In the genomic region with DNA sequence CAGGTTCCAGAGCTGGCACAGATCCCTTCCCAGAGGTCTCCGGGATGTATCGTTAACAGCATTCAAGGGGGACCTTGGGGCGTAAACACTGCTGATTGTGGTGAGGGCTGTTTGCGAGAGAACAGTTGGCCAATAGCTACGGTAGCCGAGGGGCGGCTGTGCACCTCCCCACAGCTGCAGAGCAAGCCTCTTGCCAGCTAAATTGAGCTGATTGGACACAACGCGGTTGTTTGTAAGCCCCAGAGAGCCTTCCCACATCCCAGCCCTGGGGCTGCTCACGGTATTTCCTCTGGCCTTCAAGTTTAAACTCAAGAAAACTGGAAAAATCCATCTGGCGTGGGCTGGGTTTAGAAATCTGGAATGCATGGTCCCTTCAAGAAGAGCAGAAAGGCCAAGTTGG, we compare ENCODE assay signal across 10 mouse cellular contexts.
DNase-seq lines count a peak whose midpoint lies in the region; ATAC-seq lines count a peak whose summit lies in the region.
"Had no signal": no experiment of that assay in that cellular context is flagged by ENCODE, and none has a peak within 500 bp of the region (broad histone marks: within the 10 kb centered on the region; RNA-seq: fewer than 3 reads in every experiment).

No protein-coding gene starts in this region.

- no peaks in the 10 kb centered on the region for H3K4me1 ChIP-seq in midbrain, embryonic 10.5 days
- H3K4me1 ChIP-seq in midbrain, embryonic 13.5 days (replicated peaks), result no peaks in the 10 kb centered on the region
- H3K4me1 ChIP-seq in limb, embryonic 13.5 days, result peaks cover 25% of the 10 kb centered on the region
- H3K4me1 ChIP-seq in hindbrain, embryonic 10.5 days (replicated peaks), result no peaks in the 10 kb centered on the region

- no peaks in the 10 kb centered on the region for H3K36me3 ChIP-seq in midbrain, embryonic 10.5 days
- no peaks in the 10 kb centered on the region for H3K36me3 ChIP-seq in midbrain, embryonic 13.5 days
- H3K36me3 ChIP-seq in limb, embryonic 13.5 days, result no peaks in the 10 kb centered on the region
- no peaks in the 10 kb centered on the region for H3K36me3 ChIP-seq in hindbrain, embryonic 10.5 days

- peak; percentile 10 for DNase-seq in midbrain, embryonic 10.5 days (ENCODE audit: low spot score)
- peak; percentile 36 to 77 for DNase-seq in gastrocnemius, postnatal 4 days (ENCODE audit: low spot score in 2 of 2)
- peak; percentile 69 for DNase-seq in testis, postnatal 14 days (ENCODE audit: low spot score)
- DNase-seq in hindbrain, embryonic 10.5 days (ENCODE audit: low spot score), result no peak
- DNase-seq: thymus, adult 2 months had no signal

- H3K27me3 ChIP-seq in midbrain, embryonic 10.5 days (ENCODE audit: low read depth, poor library complexity, severe bottlenecking), result no peaks in the 10 kb centered on the region
- no peaks in the 10 kb centered on the region for H3K27me3 ChIP-seq in midbrain, embryonic 13.5 days
- no peaks in the 10 kb centered on the region for H3K27me3 ChIP-seq in limb, embryonic 13.5 days
- no peaks in the 10 kb centered on the region for H3K27me3 ChIP-seq in hindbrain, embryonic 10.5 days (ENCODE audit: insufficient read depth, poor library complexity, severe bottlenecking)

- no peak overlapping the region for H3K4me2 ChIP-seq in midbrain, embryonic 13.5 days (replicated peaks)
- H3K4me2 ChIP-seq in limb, embryonic 13.5 days (replicated peaks), result no peak overlapping the region

- no peaks in the 10 kb centered on the region for H3K9me3 ChIP-seq in midbrain, embryonic 10.5 days (replicated peaks)
- no peaks in the 10 kb centered on the region for H3K9me3 ChIP-seq in midbrain, embryonic 13.5 days
- H3K9me3 ChIP-seq in limb, embryonic 13.5 days, result no peaks in the 10 kb centered on the region
- no peaks in the 10 kb centered on the region for H3K9me3 ChIP-seq in hindbrain, embryonic 10.5 days

- no peak for ATAC-seq in midbrain, embryonic 13.5 days
- no peak for ATAC-seq in limb, embryonic 13.5 days (ENCODE audit: low FRiP score, low read depth)
- ATAC-seq in erythroblast, adult 5-6 weeks (replicated peaks; ENCODE audit: low FRiP score, poor library complexity, severe bottlenecking), result no peak

- H3K4me3 ChIP-seq in midbrain, embryonic 10.5 days, result no peak overlapping the region
- no peak overlapping the region for H3K4me3 ChIP-seq in midbrain, embryonic 13.5 days (replicated peaks)
- H3K4me3 ChIP-seq in limb, embryonic 13.5 days, result no peak overlapping the region
- no peak overlapping the region for H3K4me3 ChIP-seq in hindbrain, embryonic 10.5 days
- H3K4me3 ChIP-seq: left cerebral cortex, adult 2 months; megakaryocyte, embryonic 14.5 days had no signal

- 83% methylated on average over 11 of the region's 11 CpGs for WGBS in midbrain, embryonic 10.5 days
- WGBS in midbrain, embryonic 13.5 days, result 83% methylated on average over 11 of the region's 11 CpGs
- 38% methylated on average over 11 of the region's 11 CpGs for WGBS in limb, embryonic 13.5 days
- WGBS in hindbrain, embryonic 10.5 days, result 86% methylated on average over 11 of the region's 11 CpGs

- no peak overlapping the region for H3K9ac ChIP-seq in midbrain, embryonic 13.5 days (replicated peaks)
- H3K9ac ChIP-seq in limb, embryonic 13.5 days, result no peak overlapping the region

- no peak overlapping the region for H3K27ac ChIP-seq in midbrain, embryonic 10.5 days (replicated peaks)
- no peak overlapping the region for H3K27ac ChIP-seq in midbrain, embryonic 13.5 days
- 0 out of 2 replicates have a peak overlapping the region, but pooled peaks have one; percentile 29 for H3K27ac ChIP-seq in limb, embryonic 13.5 days
- no peak overlapping the region; the same call in 1 of the 2 replicates for H3K27ac ChIP-seq in hindbrain, embryonic 10.5 days
- H3K27ac ChIP-seq: left cerebral cortex, adult 2 months had no signal
